Mouse (Mus musculus) A20 (cell line): Measurements from ENCODE around the gene Acacb.
A peak's percentile ranks its signal among the peaks of the same experiment; 100 is the strongest.

Experiments
- DNase-seq: peaks from one replicate; pipeline ENCODE4 v3.0.0-alpha.2; 2011; ENCODE audit warnings: low read depth, low spot score

The Acacb gene

DNA sequence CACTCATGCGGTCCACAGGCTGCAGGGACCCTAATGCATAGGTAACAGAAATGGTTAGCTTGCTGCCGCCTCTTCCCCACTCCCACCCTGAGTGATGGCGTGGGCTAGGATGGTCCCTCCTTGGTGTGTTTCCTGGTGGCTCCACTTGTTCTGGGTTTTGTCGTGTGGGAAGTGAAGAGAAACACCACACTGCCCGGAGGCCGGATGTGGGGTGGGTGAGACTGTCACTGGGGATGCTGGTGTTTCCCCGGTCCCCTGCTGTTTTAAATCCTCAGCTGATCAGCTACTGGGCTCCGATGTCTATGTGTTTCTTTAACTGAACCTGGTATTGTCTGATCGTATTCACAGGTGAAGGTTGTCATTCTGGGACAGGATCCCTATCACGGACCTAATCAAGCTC is 10.8 kb upstream of the Acacb start:
- DNase-seq = no peak

DNA sequence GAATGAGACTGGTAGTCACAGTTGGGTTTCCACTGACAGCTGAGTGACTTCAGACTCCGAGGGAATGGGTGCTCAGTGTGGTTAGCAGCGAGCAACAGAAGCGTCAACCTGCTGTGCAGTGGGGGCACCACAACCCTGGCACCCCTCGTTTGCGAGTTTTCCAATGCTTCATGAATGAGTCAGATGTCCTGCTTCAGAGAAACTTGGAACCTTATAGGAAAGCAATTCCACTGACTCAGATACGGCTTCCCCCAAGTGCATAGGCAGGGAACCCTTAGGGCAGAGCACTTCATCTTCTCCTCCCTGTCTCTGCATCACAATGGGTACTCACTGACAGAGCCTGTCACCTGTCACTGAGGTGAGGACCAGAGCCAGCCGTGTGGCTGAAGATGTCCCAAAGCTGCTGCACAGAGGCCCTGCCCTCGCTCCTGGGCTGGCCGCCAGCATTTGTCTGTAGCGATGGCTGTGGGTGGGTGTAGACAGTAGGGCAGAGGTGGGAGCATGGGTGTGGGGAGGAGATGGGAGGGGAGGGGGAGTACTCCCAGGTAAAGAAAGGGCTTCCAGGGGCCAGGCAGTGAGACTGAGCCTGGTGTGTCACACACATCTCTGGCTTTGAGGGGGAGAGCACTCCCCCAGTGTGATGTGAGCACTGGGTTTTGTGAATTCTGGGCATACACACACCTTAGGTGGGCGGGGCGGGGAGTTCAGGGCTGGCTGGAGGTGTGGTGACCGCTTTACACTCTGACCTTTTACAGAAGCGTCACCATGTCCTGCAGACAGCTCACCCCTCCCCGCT is 8.7 kb upstream of the Acacb start:
- no peak for DNase-seq

DNA sequence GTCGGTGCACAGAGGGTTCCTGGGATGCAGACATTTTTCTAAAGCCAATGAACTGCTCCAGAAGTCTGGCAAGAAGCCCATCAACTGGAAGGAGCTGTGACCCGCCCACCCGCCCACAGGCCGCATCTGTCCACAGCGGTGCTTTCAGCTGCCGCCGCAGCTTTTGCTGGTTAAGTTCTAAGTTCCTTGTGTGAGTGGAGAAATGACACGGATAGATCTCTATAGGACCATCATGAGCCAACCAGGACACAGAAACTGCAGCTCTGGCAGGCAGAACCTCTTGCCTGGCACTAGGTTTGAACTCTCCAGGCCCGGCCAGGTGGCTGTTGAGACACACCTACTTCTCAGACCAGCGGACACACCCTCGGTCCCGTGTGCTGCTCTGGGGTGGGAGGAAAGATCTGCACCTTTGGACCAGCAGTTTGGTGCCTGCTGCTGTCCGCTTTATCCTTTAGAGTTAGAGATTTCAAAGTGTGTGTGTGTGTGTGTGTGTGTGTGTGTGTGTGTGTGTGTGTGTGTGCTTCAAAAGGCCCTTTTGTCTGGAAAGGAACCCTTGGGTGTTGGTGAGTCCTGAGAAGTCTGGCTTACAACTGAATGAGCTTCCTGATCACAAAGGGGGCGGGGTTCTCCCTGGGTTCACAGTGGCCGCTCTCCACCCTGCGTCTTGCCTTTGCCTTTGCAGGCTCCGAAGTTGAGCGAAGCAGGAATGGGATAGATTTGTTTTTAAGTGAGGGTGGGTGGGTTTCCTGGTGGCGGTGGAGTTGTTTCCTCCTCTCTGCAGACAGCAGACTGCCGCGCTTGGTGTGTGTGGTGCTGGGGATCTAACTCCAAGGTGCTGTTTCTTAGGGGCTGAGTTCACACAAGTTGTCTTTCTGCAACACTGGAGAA is 7.8 kb upstream of the Acacb start:
- no peak for DNase-seq

DNA sequence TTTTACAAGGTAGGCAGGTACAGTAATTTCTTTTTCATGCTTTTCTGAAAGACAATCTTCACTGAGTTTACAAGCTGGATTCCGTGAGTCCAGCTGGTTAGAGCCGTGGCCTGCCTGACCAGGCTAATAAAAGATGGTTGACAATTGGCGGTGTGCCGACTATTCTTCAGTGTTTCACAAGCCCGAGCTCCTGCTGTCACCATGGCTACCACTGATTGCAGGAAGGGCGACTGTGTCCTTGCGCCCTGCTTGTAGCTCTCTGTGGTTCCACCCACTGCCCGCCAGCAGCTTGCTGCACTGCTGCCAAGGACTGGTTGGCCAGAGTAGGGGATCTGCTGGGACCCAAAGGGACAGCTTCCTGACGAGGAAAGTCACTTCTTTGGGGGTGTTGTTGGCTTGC is 7.2 kb upstream of the Acacb start:
- DNase-seq = no peak

GRCm38 (mm10) chr5:114147043-114147972 is 973 bp downstream of the Acacb start:
- DNase-seq = no peak

GRCm38 (mm10) chr5:114152359-114153092 is 6.2 kb downstream of the Acacb start:
- DNase-seq = no peak

DNA sequence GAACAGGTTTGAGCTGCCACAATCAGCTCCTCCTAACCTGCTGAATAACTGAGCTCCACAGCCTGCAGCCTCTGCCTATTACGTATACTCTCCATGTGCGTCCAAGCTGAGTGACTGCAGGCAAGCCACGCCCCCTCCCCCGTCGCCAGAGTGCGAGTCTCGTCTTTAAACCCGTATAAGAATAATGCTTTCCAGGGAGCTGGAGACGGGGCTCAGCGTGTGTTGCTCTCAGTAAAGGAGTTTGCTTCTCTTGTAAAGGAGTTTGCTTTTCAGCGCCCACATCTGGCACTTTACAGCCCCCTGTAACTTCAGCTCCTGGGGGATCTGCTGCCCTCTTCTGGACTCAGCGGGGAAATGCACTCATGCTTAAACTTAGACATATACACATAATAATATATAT is 7.2 kb downstream of the Acacb start:
- peak; percentile 55 for DNase-seq

DNA sequence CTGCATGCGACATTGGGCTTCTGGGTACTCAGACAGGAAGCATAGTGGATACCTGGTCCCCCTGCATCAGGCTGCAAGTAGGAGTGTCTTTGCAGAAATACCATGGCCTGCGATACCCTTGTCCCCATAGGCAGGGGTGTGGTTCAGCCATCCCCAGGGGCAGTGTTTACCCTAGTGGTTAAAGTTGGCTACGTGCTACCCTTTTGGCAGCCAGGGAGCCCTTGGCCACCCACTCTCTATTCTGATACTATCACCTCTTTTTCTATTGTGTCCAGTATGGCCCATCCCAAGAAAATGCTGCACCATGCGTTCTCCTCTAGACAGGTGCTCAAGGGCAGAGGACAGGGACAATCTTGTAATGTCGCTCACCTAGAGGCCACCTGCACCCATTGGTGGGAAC is 8.4 kb downstream of the Acacb start:
- DNase-seq = no peak

GRCm38 (mm10) chr5:114155168-114155933 is 9.0 kb downstream of the Acacb start:
- DNase-seq = no peak

- DNase-seq = no peak
Observed at GRCm38 (mm10) chr5:114157236-114157635, 10.9 kb downstream of the Acacb start.

DNA sequence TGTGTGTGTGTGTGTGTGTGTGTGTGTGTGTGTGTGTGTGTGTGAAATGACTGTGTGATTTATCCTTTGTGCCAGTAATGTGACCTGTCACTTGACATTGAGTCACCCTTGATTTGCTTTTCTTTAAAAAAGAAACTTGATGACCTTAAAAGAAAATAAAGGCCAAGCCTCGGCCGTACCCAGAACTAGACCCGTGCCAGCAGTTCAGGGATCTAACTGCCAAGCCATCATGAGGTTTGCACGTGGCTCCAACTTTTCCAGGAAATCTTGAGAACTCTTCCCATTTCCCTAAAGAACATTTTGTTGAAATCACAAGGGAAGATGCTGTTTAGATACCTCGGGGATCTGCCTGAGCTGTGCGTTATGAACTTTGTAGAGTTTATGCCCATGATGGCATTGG is 15.1 kb downstream of the Acacb start:
- no peak for DNase-seq

DNA sequence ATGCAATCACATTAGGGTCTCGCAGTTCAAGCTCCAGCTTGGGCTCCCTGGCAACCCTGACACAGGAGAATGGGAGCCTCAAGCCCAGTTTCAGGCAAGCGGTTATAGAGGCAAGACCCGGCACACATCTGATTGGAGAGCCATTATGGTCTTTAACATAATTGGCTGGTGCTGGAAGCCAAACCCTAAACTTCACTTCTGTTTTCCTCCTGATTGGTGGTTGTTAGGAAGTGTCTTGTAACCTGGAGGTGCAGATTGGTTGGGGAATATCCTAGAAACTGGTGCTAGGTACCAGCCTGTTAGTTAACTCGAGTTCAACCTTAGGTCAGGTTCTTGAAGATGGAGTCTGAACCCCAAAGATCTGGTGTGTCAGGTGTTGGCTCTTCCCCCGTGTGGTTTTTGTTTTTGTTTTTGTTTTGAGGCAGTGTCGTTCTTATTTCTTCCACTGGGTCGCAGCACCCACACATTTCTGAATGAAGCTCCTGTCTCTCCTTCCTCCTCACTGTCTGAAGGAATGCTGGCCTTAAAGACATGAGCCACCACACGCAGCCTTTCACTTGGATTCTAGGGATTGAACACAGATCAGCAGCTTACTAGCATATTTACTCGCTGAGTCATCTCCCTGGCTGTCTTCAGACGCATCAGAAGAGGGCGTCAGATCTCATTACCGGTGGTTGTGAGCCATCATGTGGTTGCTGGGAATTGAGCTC is 15.9 kb downstream of the Acacb start:
- no peak for DNase-seq

GRCm38 (mm10) chr5:114163117-114163696 is 16.9 kb downstream of the Acacb start:
- no peak for DNase-seq

DNA sequence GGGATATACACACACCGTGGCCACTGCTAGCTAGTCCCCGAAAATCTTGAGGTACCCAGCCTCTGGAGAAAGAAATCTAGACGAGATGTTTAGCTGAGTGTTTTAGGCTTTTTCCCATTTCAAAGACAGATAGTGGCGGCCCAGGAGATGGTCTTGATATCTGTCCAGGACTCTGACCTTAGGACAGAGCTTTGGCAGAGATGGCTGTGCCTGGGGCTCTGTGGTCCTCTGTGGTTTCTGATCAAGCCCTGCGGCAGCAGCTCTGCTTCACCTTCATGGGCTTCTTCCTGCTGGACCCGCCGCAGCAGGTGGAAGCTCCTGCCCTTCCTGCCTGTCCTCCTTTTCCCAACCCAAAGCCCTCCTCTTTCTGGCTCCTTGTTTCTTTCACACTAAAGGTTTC is 24.0 kb downstream of the Acacb start:
- DNase-seq = no peak

DNA sequence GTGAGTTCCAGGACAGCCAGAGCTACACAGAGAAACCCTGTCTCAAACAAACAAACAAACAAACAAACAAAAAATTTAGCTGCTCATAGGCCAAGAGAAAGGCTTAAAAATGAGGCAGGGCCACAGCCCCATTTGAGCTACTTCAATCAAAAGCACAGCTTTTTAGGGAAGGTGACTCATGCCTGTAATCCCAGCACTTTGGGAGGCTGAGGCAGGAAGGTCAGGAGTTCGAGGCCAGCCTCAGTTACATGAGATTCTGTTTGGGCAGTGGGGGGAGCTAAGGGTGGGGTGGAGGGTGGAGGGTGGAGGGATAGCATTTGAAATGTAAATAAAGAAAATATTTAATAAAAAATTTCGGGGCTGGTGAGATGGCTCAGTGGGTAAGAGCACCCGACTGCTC is 26.6 kb downstream of the Acacb start:
- no peak for DNase-seq

DNA sequence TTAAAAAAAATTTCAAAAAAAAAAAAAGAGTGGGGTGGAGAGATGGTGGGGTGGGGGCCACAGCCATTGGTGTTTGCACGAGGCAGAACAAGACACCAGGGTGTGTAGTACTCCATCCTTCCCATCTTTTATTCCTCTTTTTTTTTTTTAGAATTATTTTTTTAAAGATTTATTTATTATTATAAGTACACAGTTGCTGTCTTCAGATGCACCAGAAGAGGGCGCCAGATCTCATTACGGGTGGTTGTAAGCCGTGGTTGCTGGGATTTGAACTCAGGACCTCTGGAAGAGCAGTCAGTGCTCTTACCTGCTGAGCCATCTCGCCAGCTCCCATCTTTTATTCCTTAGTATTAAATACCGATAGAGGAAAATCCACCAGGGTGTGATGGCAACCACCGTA is 27.1 kb downstream of the Acacb start:
- DNase-seq = peak; percentile 43

DNA sequence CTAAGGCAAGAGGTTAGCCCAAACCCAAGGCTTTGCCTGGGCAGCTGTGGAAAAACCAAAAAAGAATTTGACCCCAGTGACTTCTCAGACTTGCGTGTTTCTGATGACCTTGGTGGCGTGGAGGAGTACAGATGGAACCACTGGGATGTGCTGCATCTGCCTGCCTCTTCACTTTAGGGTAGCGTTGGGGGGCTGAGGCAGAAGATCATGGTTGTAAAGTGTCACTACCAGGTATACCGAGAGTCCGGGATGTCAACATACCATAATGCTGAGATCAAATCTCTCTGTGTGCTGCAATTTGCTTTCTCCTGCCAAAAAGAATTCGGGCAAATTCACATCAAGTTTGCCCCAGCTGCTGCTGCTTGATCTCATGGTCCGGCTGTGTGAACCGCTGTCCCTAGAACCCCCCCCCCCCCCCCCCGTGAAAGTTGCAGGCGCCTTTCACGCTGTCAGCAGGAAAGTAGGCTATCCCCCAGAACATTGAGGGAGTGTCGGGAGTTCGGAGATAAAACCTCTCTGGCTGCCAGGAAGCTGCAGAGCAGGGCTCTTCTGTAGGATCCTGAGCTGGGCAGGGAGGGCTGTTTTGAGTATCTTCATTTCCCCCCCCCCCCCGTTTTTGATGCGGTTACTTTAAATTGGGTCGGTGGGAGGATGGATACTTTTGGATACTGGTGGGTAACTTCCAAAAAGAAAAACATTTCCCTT is 27.7 kb downstream of the Acacb start:
- no peak for DNase-seq

DNA sequence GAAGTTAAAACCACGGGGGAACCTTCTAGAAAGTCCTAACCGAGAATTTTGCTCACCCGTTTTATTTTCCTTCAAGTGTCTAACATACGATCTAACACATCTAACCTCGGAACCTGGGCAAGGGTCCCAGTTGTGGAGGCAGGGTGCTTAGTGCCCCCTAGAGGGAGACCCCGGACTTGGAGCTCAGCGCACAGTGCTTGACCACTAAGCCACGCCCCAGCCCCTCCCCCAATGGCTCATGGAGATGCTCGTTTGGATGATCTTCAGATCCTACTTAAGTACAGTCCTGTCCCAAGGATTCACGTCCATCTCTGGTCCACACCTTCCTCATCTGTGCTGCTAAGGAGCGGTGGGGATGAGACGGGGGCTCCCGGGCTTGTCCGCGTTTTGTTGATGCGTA is 28.3 kb downstream of the Acacb start:
- peak; percentile 83 for DNase-seq
